Mouse (Mus musculus) erythroblast, embryonic 14.5 days (primary cell): ENCODE measurements around the gene Rasl11b.

ENCODE experiments used
- GATA1 ChIP-seq: IDR thresholded peaks from 2 replicates; pipeline ENCODE4 v1.6.1; 2012; ENCODE audit warnings: low read length, inconsistent platforms, mixed read lengths
- TAL1 ChIP-seq: IDR thresholded peaks from 3 replicates; pipeline ENCODE4 v1.6.1; 2012; ENCODE audit warnings: low read length, inconsistent platforms, mixed read lengths

GRCm38 (mm10) chr5:74211346-74211745, 16.3 kb downstream of the Rasl11b start:
- TF ChIP-seq GATA1 (no peak), TAL1 (no peak)
